Mouse (Mus musculus): ENCODE measurements around the gene Pde9a.

The Pde9a gene

DNA sequence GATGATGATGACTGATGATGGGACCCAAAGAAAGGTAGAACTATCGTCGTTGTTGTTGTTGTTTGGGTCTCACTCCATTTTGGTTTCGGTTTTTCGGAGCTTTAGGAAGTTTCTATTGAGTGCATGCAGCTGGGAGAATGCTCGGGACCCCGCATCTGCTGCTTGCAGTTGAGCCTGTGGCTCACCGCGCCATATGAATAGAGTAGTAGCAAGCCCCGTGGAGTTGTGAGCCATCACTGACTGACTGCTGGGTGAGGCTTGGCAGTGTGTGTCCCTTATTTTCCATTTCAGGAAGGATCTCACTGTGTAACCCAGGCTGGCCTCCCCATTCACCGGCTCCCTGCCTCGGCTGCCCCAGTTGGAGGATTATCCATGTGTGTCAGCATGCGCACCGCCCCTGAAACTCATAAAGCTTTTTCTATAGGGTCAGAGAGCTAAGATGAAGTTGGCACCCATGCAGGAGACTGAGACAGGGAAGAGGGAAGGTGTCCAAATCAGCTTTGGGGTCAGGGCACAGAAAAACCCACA, 47.5 kb downstream of the Pde9a start:
- no peak for DNase-seq (ENCODE audit: low read depth, low spot score)

DNA sequence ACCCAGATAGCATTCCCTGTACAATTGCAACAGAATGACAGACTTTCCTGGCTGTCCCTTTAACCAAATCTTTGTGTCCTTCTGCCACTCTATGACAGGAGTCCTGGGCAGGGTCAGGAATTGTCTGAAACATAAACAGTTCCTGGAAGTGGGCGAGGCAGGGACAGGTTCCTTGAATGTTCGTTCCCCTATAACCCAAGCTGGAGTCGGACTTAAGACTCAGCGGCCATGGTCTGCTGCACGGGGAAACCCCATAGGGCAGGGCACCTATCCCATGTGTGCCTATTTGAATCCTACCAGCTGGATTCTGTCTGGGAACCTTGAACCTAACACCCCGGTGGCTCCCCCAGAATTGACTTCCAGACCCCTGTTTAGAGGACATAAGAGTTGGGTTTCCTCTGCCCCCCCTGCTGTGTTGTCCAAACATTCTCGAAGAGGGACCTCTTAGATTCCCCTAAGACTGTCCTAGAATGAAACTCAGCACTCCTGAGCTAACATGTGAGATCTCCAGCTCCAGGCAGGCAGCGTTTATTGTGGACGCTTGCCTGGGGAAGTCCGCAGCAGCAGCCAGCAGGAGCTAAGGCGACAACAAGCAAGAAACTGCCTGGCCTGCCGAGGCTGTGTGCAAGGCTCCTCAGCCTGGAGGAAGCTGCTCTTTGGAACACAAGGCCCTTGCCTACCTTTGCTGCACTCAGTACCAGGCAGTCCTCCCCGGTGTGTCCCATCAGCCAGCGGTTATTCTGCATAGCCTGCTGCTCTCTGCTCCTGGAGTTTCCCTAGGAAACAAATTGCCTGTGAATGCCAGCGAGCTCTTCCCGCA, 48.2 kb downstream of the Pde9a start:
- DNase-seq (ENCODE audit: low read depth, low spot score): no peak

DNA sequence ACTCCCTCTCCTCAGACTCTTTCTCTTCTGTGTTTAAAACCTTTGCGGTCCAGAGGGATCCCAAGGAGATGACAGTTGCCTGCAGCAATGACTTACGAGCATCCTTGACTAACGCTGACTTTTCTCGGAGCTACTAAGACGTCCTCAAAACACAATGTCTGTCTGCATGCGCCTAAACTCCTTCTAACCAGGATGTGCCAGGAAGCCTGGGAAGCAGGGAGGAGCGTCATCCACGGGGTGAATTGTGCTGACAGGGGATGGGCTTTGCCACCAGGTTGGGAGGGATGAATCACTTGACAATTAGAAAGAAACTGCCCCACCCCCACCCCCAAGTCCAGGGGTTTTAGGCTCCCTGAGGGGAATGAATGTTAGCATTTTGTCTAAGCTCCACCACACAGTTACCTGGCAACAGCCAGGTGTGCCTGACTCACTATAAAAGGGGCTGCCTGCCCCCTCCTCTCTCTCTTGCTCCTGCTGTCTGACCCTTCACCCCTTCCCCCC, 48.9 kb downstream of the Pde9a start:
- no peak for DNase-seq (ENCODE audit: low read depth, low spot score)

DNA sequence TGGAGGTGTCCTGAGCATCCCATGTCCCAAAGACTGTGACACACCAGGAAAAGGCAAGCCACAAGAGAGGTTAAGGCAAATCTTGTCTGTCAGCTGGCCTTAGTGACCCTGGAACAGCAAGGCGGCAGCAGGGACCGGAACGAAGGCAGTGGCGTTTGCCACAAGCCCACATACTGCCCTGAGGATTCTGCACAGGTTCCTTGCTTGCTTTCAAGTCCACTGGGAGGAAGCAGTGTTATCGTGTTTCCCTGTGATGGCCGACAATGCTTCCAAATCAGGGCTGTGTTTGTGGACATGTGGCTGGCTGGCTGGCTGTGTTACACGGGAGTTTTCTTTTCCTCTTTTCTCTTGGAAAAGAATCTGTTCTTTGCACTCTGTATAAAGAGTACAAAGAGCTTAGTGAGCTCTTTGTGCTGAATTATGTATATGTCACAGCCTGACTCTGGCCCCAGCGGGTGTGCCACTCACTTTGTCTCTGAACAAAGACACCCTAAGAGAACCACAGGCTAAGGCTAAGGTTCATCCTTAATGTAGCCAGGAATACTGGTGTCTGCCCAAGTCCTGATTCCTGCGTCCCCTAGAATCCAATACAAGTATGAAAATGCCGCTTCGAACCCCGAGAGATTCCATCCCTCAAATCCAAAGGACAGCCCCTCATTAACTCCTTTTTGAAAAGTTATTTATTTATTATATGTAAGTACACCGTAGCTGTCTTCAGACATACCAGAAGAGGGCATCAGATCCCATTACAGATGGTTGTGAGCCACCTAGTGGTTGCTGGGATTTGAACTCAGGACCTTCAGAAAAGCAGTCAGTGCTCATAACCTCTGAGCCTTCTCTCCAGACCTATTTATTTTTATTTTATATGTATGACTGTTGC, 50.2 kb downstream of the Pde9a start:
- DNase-seq (ENCODE audit: low read depth, low spot score): no peak

DNA sequence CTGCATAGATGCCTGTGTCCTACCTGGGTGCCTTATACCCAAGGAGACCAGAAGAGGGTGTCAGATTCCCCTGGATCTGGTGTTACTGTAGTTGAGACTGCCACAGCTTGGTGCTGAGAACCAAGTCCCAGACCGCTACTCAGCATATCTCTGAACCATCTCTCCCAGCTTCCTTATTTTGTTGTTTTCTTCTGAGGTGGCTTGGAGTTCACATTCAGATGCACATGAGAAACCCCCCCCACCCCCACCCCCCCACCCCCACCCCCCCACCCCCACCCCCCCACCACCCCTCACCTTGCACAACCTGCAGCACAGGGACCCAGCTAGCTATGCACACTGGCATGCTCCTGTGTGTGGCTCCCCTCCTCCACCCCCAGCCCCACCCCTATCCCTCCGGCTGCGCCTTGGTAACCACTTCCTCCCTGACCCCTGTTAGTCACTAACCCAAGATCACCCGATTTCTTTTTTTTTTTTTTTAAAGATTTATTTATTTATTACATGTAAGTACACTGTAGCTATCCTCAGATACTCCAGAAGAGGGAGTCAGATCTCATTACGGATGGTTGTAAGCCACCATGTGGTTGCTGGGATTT, 50.9 kb downstream of the Pde9a start:
- DNase-seq (ENCODE audit: low read depth, low spot score): no peak

DNA sequence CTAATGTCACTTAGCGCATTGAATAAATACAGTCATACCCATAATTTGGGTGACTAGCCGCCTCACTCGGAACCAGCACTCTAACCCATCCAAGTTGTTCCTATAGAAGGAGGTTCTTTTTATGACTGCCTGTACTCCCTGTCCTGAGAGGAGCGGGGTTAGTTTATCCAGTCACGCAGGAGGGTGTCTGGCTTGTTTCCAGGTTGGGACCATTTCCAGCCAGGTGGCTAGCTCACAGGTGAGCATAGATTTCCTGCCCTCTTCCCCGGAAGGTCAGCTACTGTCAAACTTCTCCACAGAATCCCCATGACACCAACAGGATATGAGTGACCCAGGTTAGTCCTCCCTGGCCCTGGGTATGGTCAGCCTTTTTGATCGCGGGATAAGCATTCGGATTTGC, 51.5 kb downstream of the Pde9a start:
- DNase-seq (ENCODE audit: low read depth, low spot score): no peak

DNA sequence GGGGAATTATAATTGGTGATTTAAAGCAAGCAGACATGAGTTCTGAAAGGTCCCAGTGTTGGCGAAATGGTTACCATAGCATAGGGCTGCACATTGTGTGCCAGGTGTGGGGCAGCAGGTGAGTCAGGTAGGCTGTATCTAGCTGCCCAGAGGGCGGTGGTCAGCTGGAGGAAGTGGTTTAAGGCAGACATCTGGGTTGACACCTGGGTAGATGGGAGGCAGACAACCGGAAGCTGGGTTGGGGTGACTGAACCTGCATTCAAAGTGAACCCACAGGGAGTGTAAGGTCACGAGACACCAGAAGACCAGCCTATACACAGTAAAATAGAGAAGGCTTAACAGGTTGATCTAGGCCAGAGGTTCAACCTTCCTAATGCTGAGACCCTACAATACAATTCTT, 54.0 kb downstream of the Pde9a start:
- DNase-seq (ENCODE audit: low read depth, low spot score): no peak

DNA sequence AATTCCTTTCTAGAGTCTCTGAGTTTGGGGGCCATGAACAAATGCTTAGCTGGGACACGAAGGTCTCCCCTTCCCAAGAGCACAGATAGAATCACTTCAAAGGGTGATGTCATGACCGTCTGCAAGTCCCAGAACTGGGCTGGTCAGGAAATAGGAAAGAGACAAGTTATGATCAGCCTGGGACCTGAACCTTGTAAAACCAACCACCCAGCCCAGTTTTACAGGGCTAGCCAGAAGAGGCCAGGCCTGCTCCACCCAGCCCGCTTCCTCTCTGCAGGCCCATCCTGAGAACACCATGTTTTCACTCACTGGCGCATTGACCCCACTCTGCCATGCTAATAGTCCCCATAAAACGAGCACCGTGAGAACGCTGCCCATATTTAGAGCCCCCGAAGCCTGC, 56.5 kb downstream of the Pde9a start:
- DNase-seq (ENCODE audit: low read depth, low spot score): no peak

DNA sequence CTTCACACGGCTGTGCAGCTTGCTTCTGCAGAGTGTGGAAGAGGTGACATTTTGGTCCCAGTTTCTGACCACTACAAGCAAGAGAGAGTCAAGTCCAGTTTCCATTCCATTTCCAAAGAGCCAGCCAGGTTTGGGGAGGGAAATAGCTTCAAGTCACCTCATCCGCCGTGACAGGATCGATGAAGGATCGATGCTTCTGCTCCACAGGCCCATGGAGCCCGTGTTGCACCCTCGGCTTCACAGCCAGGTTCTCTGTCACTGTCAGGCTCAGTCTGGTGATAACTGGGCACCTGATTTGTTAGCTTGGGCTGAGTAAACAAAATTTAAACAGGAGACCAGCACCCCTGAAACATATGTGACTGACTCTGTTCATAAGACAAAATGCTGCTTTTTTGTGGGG, 58.2 kb downstream of the Pde9a start:
- no peak for DNase-seq (ENCODE audit: low read depth, low spot score)

DNA sequence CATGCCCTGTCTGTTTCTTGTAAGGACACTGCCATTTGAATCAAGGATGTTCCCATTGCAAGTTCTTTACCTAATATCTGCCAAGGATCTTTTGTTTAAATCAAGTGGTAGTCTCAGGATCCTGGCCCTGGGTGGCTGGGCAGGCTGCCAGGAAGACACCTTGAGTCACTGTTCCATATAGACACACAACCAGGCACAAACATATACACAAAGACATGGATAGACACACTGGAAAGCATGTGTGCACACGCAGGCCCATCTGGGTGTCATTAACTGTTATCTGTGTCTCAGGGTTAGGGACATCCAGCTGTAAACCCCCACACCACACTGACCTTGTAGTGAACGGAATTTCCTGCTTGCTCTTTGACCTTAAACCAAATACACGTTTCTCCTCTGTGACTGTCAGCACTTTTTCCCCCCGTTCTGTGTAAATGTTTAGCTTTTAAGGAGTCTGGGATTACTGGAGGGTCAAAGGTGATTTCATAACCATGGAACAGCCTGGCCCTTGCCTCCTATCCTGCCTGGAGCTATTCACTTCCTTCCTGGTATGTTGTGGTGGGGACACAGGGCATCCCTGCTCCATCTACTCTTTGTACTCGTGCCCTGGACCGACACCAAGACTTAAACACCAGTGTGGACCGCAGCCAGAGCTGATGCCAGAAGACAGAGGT, 59.2 kb downstream of the Pde9a start:
- peak; percentile 7 for DNase-seq (ENCODE audit: low read depth, low spot score)

DNA sequence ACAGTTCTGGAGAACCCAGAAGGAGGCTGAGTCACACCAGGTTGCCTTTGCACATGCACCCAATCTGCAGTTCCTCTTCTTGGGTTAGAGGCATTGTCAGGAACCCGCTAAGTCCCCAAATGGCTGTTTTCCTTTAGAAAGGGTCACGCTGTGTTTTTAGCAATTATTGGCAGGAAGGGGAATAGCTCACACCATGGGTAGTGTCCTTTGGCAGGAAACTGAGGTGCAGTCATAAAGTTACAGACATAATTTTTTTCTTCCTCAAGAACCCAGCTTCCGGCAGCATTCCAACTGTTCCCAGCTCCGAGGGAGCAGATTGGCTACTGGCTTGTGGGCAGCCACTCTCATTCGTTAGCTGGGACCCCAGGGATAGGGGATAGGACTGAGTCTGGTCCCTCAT, 61.8 kb downstream of the Pde9a start:
- no peak for DNase-seq (ENCODE audit: low read depth, low spot score)

DNA sequence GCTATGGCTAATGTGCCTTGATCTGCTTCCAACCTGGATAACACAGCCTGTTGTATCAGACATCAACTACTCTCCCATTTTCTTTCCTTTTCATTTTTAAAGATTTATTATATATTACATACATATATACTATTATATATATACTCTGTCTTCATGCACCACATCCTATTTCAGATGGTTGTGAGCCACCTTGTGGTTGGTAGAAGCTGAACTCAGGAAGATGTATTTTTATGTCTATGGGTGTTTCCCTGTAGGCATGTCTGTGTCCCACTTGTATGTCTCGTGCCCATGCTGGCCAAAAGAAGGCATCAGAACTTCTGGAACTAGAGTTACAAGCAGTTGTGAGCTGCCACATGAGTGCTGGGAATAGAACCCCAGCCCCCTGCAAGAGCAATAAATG, 62.5 kb downstream of the Pde9a start:
- DNase-seq (ENCODE audit: low read depth, low spot score): peak; percentile 9

DNA sequence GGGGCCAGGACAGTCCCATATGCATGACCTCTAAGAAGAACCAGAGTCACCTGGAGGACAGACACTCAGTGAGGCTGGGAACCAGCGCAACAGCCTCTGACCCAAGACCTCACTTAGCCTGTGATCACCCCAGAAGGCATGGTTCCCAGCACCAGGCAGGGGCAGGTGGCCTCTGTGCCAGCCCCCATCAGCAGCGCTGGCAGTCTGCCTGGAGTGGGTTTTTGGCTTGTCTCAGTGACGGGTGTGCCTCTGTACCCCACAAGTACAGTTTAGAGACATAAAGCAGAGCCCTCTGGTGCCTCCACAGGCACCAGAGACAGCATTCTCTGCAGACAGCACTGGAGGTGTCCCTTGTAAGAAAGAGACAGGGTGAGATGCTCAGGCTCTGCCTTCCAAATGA, 64.2 kb downstream of the Pde9a start:
- DNase-seq (ENCODE audit: low read depth, low spot score): no peak

DNA sequence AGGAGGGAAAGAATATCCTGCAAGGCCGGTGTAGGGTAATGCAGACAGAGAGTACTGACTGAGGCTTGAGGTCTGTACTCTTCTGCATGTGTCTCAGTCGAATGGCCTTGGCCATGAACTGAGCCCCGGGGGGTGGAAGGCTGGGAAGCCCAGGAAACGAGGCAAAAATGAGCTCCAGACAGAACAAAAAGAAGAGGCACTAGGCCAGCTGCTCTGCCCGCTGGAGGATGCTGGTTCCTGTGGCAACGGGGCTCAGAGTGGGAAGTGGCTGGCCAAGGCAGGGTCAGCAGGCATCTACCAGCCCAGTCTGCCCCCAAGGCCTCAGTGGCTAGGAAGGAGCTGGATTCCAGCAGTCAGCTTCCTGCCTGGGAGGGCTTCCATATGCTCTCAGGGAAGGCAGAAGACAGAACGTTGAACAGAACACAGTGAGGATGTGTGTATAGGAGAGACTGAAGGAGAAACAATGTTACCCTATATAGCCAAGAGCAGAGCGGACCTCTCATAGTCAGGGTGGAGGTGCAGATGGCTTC, 65.2 kb downstream of the Pde9a start:
- no peak for DNase-seq (ENCODE audit: low read depth, low spot score)

DNA sequence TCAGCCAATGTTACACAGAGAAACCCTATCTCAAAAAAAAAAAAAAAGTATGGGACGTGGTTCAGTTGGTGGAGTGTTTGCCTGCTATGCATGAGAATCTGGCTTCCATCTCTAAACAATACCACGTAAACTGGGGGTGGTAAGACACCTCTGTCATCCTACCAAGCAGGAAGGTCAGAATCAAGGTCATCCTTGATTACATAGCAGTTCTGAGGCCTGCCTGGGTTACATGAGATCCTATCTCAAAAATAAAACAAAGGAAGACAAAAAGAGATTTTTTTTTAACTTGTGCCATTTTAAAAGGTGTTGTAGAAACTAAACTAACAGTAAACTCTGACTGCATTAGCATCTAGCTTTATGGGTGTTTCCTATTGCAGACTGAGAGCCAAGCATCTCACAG, 66.8 kb downstream of the Pde9a start:
- no peak for DNase-seq (ENCODE audit: low read depth, low spot score)

DNA sequence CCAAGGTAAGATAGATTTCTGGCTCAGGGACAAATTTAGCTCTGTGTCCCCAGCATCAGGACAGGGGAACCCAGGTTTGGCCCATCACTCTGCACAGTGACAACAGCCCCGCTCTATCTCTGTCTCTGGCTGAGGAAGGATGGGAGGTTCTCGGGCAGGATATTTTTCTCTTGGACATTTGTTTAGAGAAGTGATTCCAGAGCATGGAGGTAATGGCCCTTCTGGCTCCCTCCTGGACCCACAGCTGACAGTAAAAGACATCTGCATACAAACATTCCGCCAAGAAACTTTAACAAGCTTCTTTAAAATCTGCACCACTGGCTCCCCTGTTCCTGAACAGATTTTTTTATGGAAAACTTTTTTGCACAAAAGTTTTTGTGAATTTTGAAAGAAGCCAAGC, 67.5 kb downstream of the Pde9a start:
- no peak for DNase-seq (ENCODE audit: low read depth, low spot score)

DNA sequence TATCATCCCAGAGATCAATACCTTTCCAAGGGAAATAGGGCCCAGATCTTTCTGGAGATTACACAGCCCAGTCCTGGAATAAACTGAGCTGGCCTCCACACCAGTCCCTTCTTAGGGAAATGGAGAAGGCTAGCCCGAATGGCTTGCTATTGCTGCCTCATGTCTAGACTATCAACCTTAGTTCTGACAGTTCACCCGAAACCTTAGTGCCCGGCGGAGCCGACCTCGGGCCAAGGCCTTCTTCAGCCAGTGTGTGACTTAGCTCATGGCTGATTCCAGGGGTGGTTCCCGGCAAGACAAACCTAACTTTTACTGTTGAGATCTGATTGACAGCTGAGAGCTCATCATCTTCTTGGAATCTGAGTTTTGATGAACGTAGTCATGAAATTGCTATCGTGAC, 68.0 kb downstream of the Pde9a start:
- no peak for DNase-seq (ENCODE audit: low read depth, low spot score)

DNA sequence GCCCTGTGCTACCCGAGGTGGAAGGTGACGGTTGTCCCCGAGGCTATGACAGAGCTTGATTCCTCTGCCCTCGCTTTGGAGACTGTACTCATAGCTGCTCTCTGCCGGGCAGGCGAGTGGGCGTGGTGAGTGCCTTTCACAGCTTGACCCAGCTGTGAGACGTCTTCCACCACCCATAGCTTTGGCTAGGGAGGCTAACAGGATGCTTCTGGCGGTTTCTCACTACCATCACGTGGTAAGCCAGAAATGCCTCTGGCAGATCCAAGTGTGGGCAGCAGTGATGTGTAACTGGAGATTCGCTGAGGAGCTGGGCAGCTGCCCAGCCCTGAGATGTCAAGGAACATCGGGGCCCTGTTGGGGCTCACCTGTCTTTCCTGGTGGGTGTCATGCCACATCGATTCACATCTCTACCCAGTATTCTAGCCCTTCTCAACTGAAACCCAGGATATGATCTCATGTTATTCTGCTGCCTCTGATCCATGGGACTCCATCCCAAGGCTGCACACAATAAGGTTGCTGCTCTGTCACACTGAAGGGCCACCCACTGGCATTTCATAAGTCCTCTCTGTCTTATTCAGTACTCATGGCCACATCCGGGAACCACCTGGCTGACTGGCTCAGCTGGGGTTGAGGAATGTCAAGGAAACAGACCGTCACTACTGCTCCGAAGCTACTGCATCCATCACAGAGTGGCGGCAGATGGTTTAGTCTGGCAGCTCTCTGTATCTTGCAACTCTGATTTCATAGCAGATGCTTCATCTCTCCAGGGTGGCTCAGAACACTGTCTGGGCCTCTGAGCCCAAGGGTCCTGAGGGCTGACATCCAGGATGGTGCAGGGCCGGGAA, 70.9 kb downstream of the Pde9a start:
- DNase-seq (ENCODE audit: low read depth, low spot score): peak; percentile 44

DNA sequence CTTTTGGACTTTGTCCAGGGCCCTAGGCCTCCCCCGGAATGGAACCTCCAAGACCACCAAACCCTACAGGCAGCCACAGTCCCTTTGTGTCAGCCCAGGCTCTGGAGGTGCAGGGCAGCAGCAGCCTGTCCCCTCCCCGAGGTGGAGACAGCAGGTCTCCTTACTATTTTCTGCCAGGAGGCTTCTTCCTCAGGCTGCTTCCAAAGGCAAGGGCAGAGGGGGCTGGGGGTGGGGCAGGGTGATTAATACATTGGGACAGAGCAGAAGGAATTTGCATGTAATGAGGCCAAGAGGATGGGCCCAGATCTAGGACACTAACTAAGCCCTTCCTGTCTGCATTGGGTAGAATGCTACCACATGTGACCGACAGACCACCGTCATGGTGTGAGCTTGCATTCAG, 74.4 kb downstream of the Pde9a start:
- DNase-seq (ENCODE audit: low read depth, low spot score): no peak

DNA sequence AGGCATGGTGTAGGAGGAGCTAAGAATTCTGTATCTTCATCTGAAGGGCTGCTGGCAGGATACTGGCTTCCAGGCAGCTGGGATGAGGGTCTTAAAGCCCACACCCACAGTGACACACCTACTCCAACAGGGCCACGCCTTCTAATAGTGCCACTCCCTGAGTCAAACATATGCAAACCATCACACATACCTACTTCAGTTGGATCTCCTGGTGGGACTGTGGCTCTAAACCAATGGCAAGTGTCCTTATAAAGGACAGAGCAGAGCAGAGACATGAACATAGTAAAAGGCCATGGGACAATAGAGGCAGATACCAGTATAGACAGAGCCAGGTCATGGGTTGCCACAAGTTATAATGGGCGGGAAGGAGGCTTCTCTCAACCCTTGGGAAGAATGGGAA, 76.5 kb downstream of the Pde9a start:
- no peak for DNase-seq (ENCODE audit: low read depth, low spot score)

All from 3T3-L1 (cell line).